Mouse (Mus musculus) layer of hippocampus, adult 8-10 months (tissue): ENCODE data around the gene Cept1. TPM values are rescaled to one million over a fixed set of nuclear protein-coding genes. Genes with fewer than 3 reads are reported as not detected.
"Not testable (repeated sequence)": the region's sequence is repeated elsewhere in the genome, so short reads cannot be mapped to it uniquely, and the experiment has no call there.

Experiments used
- DNase-seq, 2 experiments: peaks; one replicate each; pipeline ENCODE4 v3.0.0; 2022; ENCODE audit warnings: low spot score in 2 of 2
- total RNA-seq, 4 experiments: library from RNA; stranded (reverse); gene quantifications; 2 replicates each; pipeline ENCODE4 v1.2.4; 2022

The Cept1 gene
- 10 to 100 TPM; 48.0 to 53.0 (median 49.1) TPM for total RNA-seq

- DNase-seq: peak; percentile 91 to 93
These were observed at the start of gene Cept1, which contains the start of gene Dram2 for GRCm38 (mm10) chr3:106547171-106547923. Gene Cept1 (minus strand): TSS chr3:106547802. Gene Dram2 (plus strand): TSS chr3:106547798.

DNA sequence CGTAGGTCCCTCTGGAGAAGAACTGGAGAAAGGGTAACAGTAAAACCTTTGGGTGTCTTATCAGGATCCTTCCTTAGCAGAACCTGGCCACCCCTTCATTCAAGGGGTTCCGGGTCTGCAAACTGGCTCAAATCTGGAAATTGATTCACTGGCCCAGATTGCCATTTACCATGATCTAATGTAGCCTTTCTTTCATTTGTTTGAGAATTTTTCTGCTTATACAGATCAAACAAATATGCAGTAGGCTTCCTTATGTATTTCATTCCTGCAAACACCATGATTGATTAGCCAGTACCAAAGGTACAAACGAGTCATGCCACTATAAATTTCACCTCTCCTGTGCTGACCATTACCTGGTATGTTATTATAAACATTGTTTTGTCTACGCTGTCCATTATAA is 46.0 kb upstream of the Cept1 start:
- not testable (repeated sequence) for DNase-seq

DNA sequence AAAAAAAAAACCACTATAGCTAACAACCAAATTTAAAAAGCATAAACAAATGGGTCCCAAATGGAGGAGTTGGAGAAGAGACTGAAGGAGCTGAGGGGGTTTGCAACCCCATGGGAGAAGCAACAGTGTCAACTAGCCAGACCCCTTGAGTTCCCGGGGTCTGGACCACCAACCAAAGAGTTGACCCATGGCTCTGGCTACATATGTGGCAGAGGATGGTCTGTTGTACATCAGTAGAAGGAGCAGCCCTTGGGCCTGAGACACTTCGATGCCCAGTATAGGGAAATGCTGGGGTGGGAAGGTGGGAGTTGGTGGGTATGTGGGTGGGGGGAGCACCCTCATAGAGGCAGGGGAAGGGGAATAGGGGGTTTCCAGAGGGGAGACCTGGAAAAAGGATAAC is 31.7 kb upstream of the Cept1 start:
- DNase-seq: no peak

DNA sequence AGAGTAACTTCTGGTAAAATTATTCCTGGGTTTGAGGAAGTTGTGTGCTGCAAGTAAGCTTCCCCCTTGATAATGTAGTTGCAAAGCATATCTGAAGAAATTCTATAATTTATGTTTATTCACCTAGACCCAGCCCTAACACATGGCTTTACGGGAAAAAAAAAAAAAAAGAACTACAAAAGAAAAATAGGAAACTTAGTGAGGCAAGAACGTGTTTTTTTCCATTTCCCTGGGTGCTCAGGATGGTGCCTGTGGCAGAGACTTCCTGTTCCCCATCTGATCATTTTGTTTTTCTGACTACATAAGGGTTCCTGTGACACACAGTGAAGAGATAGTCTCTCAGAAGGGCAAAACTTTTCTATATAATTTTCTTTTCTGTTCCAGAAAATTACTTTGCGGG is 25.6 kb upstream of the Cept1 start:
- DNase-seq: no peak

DNA sequence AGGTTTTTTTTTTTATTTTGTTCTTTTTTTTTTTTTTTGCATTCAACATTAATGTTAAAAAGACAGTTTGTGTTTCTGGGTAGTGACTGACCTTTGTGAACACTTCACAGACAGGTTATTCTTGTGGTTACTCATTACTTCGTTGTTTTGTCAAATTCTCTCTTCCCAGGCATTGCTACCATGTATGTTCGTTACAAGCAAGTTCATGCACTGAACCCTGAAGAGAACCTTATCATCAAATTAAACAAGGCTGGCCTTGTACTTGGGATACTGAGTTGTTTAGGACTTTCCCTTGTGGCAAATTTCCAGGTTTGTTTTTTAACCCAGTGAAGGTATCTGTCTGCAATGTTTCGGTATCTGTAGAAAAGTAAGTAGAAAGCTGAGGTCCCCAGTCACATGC is 18.3 kb upstream of the Cept1 start:
- DNase-seq: no peak

DNA sequence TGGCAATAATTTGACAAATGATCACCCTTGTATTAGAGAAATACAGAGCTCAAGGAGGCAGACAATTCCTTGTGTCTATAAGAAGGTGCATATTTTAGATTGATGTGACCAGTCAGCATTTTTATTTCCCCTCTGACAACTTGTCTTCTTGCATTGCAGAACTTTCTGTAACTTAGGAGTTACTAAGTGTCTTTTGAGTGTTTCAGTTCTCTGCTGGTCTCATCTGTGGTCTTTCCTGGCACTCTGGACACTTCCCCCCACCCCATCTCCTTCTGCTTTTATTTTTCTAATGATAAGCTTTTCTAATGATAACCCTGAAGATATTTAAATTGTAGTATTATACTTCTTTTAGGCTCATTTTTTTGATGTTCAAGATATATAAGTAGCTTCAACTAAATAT is 10.7 kb upstream of the Cept1 start:
- no peak for DNase-seq

GRCm38 (mm10) chr3:106555743-106556250 is 8.2 kb upstream of the Cept1 start:
- no peak for DNase-seq

GRCm38 (mm10) chr3:106553411-106553810 is 5.8 kb upstream of the Cept1 start:
- no peak for DNase-seq

DNA sequence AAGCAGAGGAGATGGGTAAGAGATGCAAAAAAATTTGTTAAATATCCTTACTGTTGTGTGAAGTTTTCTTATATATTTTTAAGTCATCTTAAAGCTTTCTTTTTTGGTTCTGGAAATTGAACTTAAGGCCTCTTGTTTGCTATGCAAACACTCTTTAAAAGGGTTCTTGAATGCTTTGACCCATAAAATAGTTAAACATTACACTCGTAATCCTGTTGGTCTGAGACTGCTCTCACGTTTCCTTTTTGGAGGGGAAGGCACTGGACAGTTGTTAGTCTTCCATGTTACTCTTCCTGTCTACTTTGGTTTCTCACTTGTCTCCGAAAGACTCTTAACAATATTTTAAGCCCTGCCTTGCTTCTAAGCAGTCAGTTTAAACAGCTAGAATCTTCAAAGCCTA is 1.4 kb upstream of the Cept1 start:
- no peak for DNase-seq

DNA sequence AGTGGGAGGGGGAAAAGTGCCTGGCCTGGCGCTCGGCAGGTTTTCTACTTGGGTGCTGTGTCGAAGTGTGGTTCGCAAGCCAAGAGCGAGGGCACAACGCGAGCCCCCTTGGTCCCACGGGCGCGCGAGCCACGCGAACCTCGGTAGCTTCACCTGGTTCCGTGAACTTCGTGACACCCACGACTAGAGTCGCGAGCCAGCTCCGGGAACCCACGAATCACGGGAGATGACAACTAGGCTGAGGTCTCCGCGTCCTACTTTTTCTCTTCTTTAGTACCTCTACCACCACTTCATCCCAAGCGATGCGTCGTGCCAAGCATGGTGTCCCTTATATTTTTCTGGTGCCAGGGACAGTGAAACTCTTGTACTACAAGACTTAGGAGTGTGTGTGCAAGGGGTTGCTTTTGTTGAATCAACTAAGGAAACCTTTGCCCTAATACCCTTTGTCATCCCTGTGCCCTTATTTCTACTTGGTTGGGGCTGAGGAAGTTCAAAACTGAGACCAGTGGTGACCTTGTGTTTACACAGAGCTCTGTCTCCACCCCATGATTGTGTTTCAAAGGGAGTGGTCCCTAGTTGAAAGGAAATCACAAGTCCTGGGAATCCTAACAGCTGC is 430 bp upstream of the Cept1 start:
- DNase-seq: no peak

DNA sequence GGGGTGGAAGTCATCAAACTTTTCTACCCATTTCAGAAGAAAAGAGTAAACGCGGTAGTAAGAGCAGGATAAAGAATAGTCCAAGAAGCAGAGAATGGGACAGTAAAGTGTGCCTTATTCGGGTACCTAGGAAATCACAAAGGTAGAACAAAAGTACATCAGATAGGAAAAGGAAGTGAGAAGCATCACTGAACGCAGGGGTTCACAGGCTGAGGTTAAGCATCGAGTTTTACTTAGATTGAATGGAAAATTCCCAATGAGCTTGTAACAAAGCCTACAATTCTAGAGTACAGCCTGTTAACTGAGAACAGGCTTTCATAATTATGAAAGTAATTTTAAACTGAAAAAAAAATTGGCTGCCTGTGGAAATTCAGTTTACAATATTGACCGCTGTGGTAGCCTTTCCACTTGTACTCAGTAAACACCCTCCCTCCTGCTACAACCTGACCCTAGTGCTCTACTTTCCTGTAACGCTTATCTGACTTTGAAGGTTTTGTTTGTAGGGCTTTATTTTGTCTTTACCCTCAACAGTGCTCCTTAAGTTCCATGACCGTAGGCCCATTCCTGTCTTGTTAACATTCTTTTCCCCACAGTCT is 2.8 kb downstream of the Cept1 start:
- DNase-seq: no peak

GRCm38 (mm10) chr3:106533277-106533676 is 14.3 kb downstream of the Cept1 start:
- no peak for DNase-seq

- DNase-seq: no peak
These were observed 19.6 kb downstream of the Cept1 start for GRCm38 (mm10) chr3:106528032-106528431.

- no peak for DNase-seq
These were observed 21.2 kb downstream of the Cept1 start for GRCm38 (mm10) chr3:106526411-106526810.

DNA sequence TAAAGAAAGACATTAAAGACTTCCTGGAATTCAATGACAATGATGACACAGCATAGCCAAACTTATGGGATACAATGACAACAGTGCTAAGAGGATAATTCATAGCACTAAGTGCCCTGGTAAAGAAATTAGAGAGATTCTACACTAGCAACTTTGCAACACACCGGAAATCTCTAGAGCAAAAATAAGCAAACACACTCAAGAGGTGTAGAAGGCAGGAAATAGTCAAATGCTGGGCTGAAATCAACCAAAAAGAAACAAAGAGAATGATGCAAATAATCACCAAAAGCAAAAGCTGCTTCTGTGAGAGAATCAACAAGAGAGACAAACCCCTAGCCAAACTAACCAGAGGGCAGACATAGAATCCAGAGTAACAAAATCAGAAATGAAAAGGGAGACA is 24.9 kb downstream of the Cept1 start:
- DNase-seq: no peak

DNA sequence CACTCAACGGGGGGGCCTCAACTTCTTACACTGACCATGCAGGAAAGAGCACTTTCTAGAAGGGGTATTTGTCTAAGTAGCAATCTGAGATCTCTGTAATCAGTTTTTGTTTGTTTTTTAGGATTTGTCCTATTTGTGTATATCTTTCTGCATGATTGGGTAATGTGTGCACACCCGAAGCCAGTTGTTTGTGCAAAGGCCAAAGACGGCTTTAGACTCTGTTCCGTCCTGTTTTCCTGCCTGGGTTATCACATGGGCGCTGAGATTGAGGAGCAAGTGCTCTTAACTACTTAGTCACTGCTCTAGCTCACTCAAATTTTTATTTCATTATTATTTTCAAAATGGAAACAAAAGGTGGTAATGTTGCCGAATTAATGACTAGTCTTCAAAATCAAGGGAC is 32.6 kb downstream of the Cept1 start:
- no peak for DNase-seq

DNA sequence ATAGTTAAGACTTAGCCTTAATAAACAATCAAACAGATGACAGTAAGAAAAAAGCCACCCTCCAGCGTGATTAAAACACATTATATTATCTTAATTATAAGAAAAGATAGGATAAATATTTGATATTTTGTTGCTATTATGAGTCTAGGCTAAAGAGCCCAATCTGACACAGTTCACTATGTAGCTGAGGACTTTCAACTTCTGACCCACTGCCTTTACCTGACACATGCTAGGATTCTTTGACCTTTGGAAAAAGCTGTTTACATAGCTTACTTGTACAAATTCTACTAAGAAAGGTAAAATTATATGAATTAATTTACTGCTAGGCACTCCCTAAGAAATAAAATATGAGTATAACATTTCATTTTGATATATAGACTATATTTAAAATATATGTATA is 36.9 kb downstream of the Cept1 start:
- no peak for DNase-seq

DNA sequence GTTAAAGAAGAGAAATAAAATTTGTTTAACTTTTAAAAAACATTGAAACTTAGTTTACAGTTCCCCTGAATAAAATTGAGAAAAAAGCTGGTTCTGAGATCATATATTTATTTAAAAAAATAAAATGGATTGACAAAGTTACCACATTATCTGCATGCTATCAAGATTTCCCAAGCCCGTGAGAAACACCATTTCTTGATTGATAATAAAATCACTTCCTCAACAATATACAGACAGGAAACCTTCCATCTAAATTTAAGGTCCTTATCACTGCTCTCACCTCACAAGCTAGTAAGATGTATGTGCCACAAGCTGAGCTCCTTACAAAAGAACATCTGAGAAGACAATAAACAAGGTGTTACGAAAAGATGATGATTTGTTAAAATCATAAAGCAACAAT is 44.7 kb downstream of the Cept1 start:
- no peak for DNase-seq

DNA sequence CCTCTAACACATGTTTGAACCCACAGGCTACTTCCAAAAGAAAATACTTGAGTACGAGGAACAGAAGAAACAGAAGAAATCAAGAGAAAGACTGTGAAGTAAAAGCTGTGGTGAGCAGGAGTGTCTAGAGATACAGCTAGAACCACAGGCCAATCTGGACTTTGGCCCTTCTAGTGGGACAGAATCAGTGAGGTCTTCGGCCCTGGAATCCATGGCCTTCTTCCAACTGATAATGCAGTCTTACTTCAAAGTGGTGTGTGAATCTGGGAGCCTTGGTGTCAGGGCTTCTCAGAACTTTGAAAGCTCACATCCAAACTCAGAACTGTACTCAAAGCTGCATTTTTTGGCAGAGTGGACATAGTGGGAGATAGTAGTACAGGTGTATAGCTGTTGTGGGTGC is 47.1 kb downstream of the Cept1 start:
- DNase-seq: no peak

DNA sequence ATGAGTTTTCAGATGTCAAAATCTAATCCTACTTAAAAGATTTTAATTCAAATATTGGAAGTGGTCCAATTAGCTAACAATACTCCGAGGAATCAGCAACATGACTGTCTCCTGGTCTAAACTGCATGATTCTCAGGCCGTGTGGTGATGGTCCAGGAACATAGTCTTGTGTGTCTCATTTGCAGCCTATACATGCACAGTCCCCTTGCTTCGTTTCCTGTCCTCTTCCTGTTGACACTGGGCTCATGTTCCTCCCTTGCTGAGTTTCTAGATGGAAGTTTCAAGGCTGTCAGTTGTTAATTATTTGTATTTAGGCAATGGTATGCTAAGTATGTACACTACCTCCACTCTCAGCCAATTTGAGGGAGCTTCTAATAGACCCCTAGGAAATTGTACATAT is 50.6 kb downstream of the Cept1 start:
- DNase-seq: no peak

- DNase-seq: peak in 1 of 2 experiments; percentile 12
These were observed 51.4 kb downstream of the Cept1 start for GRCm38 (mm10) chr3:106496045-106496721.
